Mouse (Mus musculus) left cerebral cortex, adult 11 months (tissue): ENCODE measurements at regions not wholly inside any gene's neighbourhood (a gene's known extent, or its start where the extent isn't known, plus 50 kb on each side); places are given as distances from the start of the nearest gene placed in this dataset.

ENCODE experiments used
- DNase-seq: peaks from one replicate; pipeline ENCODE4 v3.0.0; 2022; ENCODE audit warnings: low spot score

- DNase-seq = no peak
Measured at GRCm38 (mm10) chr10:22917797-22918196, 97.8 kb upstream of the Tcf21 start.

- DNase-seq = peak; percentile 5
Measured at GRCm38 (mm10) chr10:22915785-22916514, 96.0 kb upstream of the Tcf21 start.

GRCm38 (mm10) chr10:22913112-22913511, 93.1 kb upstream of the Tcf21 start:
- DNase-seq = no peak

GRCm38 (mm10) chr10:22908640-22909039, 88.7 kb upstream of the Tcf21 start:
- DNase-seq = no peak

GRCm38 (mm10) chr10:22905281-22905680, 85.3 kb upstream of the Tcf21 start:
- no peak for DNase-seq

- DNase-seq = no peak
Measured at GRCm38 (mm10) chr10:22893442-22893985, 73.5 kb upstream of the Tcf21 start.

GRCm38 (mm10) chr10:22887451-22887850, 67.5 kb upstream of the Tcf21 start:
- no peak for DNase-seq

GRCm38 (mm10) chr10:22879714-22880113, 59.7 kb upstream of the Tcf21 start:
- DNase-seq = no peak

- no peak for DNase-seq
Measured at GRCm38 (mm10) chr10:22877536-22878130, 57.7 kb upstream of the Tcf21 start.

- no peak for DNase-seq
Measured at GRCm38 (mm10) chr10:22877028-22877427, 57.1 kb upstream of the Tcf21 start.

GRCm38 (mm10) chr10:22875675-22876074, 55.7 kb upstream of the Tcf21 start:
- no peak for DNase-seq

GRCm38 (mm10) chr10:22875181-22875580, 55.2 kb upstream of the Tcf21 start:
- DNase-seq = no peak
